Mouse (Mus musculus) kidney, embryonic 14.5 days (tissue): Measurements from ENCODE around the gene Ahrr. TPM values are rescaled to one million over a fixed set of nuclear protein-coding genes. Genes with fewer than 3 reads are reported as not detected.
A peak's percentile ranks its signal among the peaks of the same experiment; 100 is the strongest.

Source experiments
- ATAC-seq: fragments of 200-750 bp; cut with Nextera tagmentation; 2 replicates; pipeline ENCODE4 v1.8.0; 2017; ENCODE audit warnings: moderate number of reproducible peaks, mild to moderate bottlenecking, moderate TSS enrichment, moderate library complexity; ENCODE audit not compliant: low FRiP score, low TSS enrichment
- H3K27ac ChIP-seq: fragments of 300-500 bp; sonication (generic); 2 replicates; pipeline ENCODE4 v1.5.1; 2014; ENCODE audit warnings: low read depth, mild to moderate bottlenecking, low read length, moderate library complexity, mixed read lengths
- H3K27me3 ChIP-seq: fragments of 300-500 bp; sonication (generic); 2 replicates; pipeline ENCODE4 v1.6.1; 2014; ENCODE audit warnings: mild to moderate bottlenecking, low read length; ENCODE audit not compliant: control insufficient read depth, insufficient read depth
- H3K36me3 ChIP-seq: fragments of 300-500 bp; sonication (generic); 2 replicates; pipeline ENCODE4 v1.6.1; 2014; ENCODE audit warnings: low read length, mixed read lengths; ENCODE audit not compliant: control insufficient read depth, insufficient read depth
- H3K4me1 ChIP-seq: fragments of 300-500 bp; sonication (generic); 2 replicates; pipeline ENCODE4 v1.6.1; 2014; ENCODE audit warnings: low read length, mixed read lengths; ENCODE audit not compliant: control insufficient read depth, insufficient read depth
- H3K4me2 ChIP-seq: fragments of 300-500 bp; sonication (generic); replicated peaks from 2 replicates; pipeline ENCODE4 v1.6.1; 2014; ENCODE audit warnings: low read depth, mild to moderate bottlenecking, low read length
- H3K4me3 ChIP-seq: fragments of 300-500 bp; sonication (generic); 2 replicates; pipeline ENCODE4 v1.5.1; 2014; ENCODE audit warnings: mild to moderate bottlenecking, low read length
- H3K9ac ChIP-seq: fragments of 300-500 bp; sonication (generic); 2 replicates; pipeline ENCODE4 v1.6.1; 2014; ENCODE audit warnings: low read depth, mild to moderate bottlenecking, low read length, moderate library complexity
- H3K9me3 ChIP-seq: fragments of 300-500 bp; sonication (generic); 2 replicates; pipeline ENCODE4 v1.6.1; 2016; ENCODE audit warnings: low read length; ENCODE audit not compliant: control insufficient read depth
- WGBS: fragments of 180-500 bp; shearing (Covaris S2); extraction: QIAGEN DNeasy Blood & Tissue Kit; methylation state at CpG from one replicate; pipeline ENCODE4 v1.1.7; 2014; 5-methylcytosine and 5-hydroxymethylcytosine counted together
- polyA plus RNA-seq: library from polyadenylated mRNA; unstranded; fragments of >200 nt; fragmentation: Nextera tagmentation; extraction: Ambion mirVana; gene quantifications from 2 replicates; pipeline ENCODE4 v1.2.1, GENCODE M21; 2014

Gene Ahrr
- polyA plus RNA-seq, 1 experiment from 2014 or later = 0.65 TPM

DNA sequence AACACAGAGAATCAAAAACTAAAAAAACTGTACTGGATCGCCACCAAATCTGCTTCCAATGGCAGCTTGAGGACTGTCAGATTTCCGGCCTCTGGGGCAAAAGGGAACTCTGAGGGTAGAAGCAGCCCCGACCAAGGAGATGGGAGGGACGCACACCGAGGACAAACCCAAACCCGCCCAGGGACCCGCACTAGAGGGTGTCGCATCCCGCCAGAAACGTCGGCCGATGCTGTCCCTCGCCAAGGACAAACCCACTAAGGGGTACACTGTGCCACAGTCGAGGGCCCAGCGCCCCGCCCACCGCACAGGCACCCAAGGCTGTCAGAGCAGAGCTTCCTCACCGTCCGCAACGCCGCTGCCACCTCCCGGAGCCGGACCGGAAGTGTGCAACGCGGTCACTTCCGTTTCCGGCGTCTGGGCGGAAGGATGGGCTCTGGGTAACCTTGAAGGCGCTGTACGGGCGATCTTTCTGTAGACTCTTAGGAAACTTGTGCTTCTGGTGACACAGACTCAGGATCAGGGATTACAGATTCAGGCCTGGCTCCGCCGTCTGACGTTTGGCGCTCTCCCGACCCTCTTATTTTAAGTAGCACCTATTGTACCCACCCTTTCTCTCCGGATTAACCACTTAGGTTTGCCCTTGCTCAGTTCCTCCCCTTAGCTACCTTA lies 83.7 kb downstream of the Ahrr start, which contains the start of gene Exoc3:
Gene Exoc3 (minus strand): TSS at position 416 of the 669 bp plus-strand sequence.
- Histone ChIP-seq H3K4me2 (peak within 1 kb of the TSS; percentile 90), H3K36me3 (peaks cover 18% of the 10 kb centered on the region), H3K9me3 (no peaks in the 10 kb centered on the region), H3K9ac (peak within 1 kb of the TSS; percentile 78), H3K4me1 (peaks cover 10% of the 10 kb centered on the region; the same call in 1 of the 2 replicates), H3K27me3 (no peaks in the 10 kb centered on the region; the same call in 1 of the 2 replicates), H3K27ac (peak within 1 kb of the TSS; percentile 90), H3K4me3 (peak within 1 kb of the TSS; percentile 83)
- peak; percentile 99 for ATAC-seq
- WGBS = under 1% methylated on average over 39 of the region's 39 CpGs

DNA sequence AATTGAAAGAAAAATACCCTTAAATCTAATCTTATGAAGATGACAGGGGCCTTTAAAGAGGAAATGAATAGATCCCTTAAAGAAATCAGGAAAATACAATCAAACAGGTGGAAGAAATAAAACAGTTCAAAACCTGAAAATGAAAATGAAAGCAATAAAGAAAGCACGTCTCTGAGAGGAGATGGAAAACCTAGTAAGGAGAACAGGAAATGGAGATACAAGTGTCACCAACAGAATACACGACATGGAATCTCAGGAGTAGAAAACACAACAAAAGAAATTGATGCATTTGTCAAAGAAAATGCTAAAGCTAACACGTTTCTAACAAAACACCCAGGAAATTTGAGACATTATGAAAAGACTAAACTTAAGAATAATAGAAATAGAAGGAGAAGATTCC lies 95.7 kb downstream of the Ahrr start:
- ATAC-seq = no peak

DNA sequence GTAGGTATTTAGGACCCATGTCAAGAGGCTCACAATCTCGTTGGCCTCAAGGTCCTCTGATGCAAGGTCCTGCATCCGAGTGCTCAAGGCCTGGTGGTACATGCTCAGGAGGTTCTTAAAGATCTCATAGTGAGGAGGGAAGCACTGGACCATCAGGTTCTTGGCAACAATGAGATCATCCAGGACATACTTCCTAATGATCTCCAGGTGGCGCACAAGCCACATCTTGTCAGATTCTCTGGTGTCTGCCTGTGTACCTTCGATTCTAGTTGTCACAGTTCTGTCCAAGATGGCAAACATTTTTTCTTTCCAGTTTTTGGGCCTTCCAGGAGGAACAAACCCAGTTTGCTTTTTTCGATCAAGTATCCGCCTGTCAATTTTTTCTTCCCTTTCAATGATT lies 99.5 kb downstream of the Ahrr start:
- no peak for ATAC-seq
- Histone ChIP-seq H3K36me3 (peaks cover 55% of the 10 kb centered on the region), H3K9me3 (no peaks in the 10 kb centered on the region), H3K4me2 (no peak overlapping the region), H3K27ac (no peak overlapping the region), H3K27me3 (no peaks in the 10 kb centered on the region), H3K4me3 (no peak overlapping the region), H3K9ac (no peak overlapping the region), H3K4me1 (no peaks in the 10 kb centered on the region)
- WGBS = 82% methylated on average over 6 of the region's 6 CpGs

More for the DNA sequence above, 95.7 kb downstream of the Ahrr start:
- WGBS = 77% methylated on average over 3 of the region's 3 CpGs
- no peak overlapping the region for H3K9ac ChIP-seq
- peaks cover 50% of the 10 kb centered on the region for H3K36me3 ChIP-seq
- no peaks in the 10 kb centered on the region for H3K4me1 ChIP-seq
- no peaks in the 10 kb centered on the region for H3K9me3 ChIP-seq
- H3K4me2 ChIP-seq = no peak overlapping the region
- H3K27ac ChIP-seq = no peak overlapping the region
- no peaks in the 10 kb centered on the region for H3K27me3 ChIP-seq
- no peak overlapping the region for H3K4me3 ChIP-seq

DNA sequence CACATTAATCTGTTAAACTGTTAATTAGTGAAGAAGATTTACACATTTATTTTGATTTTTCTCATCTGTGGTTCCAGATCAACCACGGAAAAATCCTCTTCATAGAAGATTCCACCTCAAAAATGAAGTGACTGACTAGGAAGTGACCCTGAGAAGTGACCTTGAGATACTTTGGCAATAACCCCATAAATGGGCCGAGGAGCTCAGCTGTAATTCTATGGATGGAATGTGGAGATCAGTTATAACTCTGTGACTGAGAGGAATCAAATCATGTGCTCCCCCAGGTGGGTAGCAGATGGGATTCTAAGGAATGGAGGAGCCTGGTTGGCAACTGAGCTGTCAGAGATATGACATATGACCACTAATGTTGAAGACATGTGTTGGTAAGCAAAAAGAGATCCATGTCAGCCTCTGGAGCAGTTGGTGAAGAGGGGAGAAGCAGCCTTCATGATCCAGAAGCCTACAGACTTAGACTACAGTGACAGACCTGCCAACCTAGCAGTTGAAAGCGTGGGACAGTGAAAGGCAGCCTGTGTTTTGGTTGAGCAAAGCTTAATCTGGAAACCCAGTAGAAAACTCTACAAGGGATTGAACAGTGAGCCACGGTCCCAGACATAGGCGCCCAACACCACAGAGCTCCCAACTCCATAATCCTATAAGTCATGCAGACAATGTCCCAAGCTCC lies 109.0 kb downstream of the Ahrr start:
- Histone ChIP-seq H3K9me3 (no peaks in the 10 kb centered on the region), H3K4me3 (no peak overlapping the region), H3K9ac (no peak overlapping the region), H3K4me2 (no peak overlapping the region), H3K36me3 (peaks cover 42% of the 10 kb centered on the region), H3K4me1 (no peaks in the 10 kb centered on the region), H3K27ac (no peak overlapping the region), H3K27me3 (no peaks in the 10 kb centered on the region)
- 92% methylated on average over 5 of the region's 5 CpGs for WGBS
- ATAC-seq = no peak

DNA sequence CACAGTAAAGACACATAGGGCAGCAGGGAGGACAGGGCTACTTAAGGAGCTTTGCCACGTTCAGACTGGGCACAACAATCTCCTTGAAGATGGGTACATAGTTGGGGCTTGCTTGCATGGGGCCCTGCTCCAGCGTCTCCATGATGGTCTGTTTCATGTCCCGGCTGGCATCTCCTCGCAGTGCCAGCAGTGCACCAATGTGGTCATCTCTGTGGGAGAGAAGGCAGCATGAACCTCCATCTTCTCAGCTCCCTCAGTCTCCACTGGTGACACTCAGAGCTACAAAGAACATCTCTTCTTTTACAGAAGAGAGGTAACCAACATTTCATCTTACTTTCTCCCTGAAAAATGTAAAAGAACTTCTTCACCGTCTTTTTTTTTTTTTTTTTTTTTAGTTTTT lies 120.1 kb downstream of the Ahrr start:
- Histone ChIP-seq H3K27me3 (no peaks in the 10 kb centered on the region), H3K27ac (no peak overlapping the region), H3K4me1 (no peaks in the 10 kb centered on the region), H3K9me3 (no peaks in the 10 kb centered on the region), H3K36me3 (peaks cover 42% of the 10 kb centered on the region), H3K9ac (no peak overlapping the region), H3K4me3 (no peak overlapping the region), H3K4me2 (no peak overlapping the region)
- 95% methylated on average over 5 of the region's 5 CpGs for WGBS
- ATAC-seq = no peak

DNA sequence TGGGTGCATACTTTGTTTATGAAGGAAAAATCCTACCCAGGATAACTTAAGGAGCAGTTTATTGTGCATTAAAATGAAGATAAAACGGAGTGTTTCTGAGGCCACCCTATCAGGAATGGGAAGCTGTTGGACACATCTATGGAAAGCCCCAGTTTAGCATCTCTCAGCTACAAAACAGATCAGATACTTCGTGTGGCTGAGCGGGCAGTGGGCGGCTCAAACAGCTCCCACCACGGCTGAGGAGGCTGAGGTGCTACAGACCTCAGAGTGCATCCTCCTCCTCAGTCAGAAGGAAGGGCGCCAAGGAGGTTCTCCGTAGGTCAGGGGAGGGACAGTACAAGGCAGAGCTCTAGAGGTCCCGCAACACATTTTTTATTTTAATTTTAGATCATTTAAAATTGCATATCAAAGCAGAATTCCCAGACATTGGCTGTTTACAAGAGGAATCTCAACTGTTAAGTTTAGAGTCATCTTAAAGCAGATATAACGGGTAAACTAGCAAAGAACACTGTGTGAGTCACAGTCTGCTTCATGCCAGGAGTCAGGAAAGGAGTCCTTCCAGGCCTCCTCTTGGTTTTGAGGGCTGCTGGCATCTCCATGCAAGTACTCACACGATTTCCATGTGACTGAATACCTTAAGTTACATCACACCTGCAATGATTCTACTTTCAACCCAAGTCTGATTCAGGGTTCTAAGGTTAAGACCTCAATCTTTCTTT lies 122.5 kb downstream of the Ahrr start:
- Histone ChIP-seq H3K27me3 (no peaks in the 10 kb centered on the region), H3K9me3 (no peaks in the 10 kb centered on the region), H3K4me1 (no peaks in the 10 kb centered on the region), H3K9ac (no peak overlapping the region), H3K4me2 (no peak overlapping the region), H3K36me3 (peaks cover 33% of the 10 kb centered on the region), H3K27ac (no peak overlapping the region), H3K4me3 (no peak overlapping the region)
- 81% methylated on average over 10 of the region's 10 CpGs for WGBS
- no peak for ATAC-seq

DNA sequence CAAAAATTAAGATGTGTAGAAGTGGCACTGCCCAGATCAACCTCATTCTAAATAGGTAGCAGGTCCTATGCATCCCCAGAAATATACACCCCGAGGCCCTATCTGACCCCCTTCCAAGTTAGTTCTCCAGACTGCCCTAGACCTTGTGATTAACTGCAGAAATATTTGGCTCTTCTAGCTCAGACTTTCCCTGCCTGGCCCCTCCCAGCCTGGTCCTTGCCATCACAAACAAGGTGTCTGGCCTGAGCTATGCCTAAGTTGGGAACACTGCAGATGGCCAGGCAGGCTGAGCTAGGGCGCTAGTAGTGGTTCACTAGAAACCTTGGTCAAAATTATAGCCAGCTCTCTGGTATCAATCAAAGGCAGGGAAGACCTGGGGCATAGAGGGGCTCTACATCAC lies 124.6 kb downstream of the Ahrr start:
- WGBS = 84% methylated on average over 2 of the region's 2 CpGs
- Histone ChIP-seq H3K9ac (no peak overlapping the region), H3K4me2 (no peak overlapping the region), H3K27me3 (no peaks in the 10 kb centered on the region), H3K4me3 (no peak overlapping the region), H3K27ac (no peak overlapping the region), H3K9me3 (no peaks in the 10 kb centered on the region), H3K36me3 (peaks cover 17% of the 10 kb centered on the region), H3K4me1 (no peaks in the 10 kb centered on the region)
- ATAC-seq = peak; percentile 22; the same call in 1 of the 2 replicates

DNA sequence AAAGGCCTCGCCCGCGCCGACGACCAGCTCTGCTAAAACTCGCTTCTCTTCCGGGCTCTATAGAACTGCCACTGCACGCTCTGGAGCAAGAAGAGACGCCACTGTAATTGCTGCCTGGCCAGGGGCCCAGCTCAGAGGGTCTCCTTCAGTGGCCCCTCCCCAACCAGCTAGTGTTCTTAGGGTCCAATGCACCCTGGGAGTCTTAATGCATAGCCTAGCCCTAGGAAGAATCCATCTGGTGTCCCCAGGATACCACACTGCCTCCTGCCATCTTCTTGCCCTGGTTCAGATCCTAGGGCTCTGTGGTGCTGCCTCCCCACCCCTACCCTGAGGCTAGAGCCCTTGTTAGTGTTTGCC lies 125.1 kb downstream of the Ahrr start:
- H3K36me3 ChIP-seq = peaks cover 14% of the 10 kb centered on the region
- H3K4me2 ChIP-seq = peak overlapping the region; percentile 73
- H3K27ac ChIP-seq = no peak overlapping the region
- peak overlapping the region; percentile 54; the same call in 1 of the 2 replicates for H3K9ac ChIP-seq
- no peaks in the 10 kb centered on the region for H3K4me1 ChIP-seq
- 14% methylated on average over 8 of the region's 9 CpGs for WGBS
- ATAC-seq = peak; percentile 39
- H3K4me3 ChIP-seq = peak overlapping the region; percentile 45
- no peaks in the 10 kb centered on the region for H3K27me3 ChIP-seq
- no peaks in the 10 kb centered on the region for H3K9me3 ChIP-seq
